Mouse (Mus musculus) liver, embryonic 14.5 days (tissue): ENCODE results near the gene Smim4. TPM values are rescaled to one million over a fixed set of nuclear protein-coding genes. Genes with fewer than 3 reads are reported as not detected.

Source experiments
- ATAC-seq: fragments of 200-750 bp; cut with Nextera tagmentation; 2 replicates; pipeline ENCODE4 v1.8.0; 2017; ENCODE audit warnings: moderate number of reproducible peaks, mild to moderate bottlenecking, moderate library complexity; ENCODE audit not compliant: insufficient read depth
- DNase-seq, 3 experiments: peaks; one replicate each; pipeline ENCODE4 v3.0.0-alpha.2; 2012 to 2013; ENCODE audit warnings: low read depth in 3 of 3, low spot score in 3 of 3
- H3K27ac ChIP-seq: fragments of 300-500 bp; sonication (generic); 2 replicates; pipeline ENCODE4 v1.5.1; 2014; ENCODE audit warnings: moderate library complexity, mild to moderate bottlenecking, control low read depth, inconsistent platforms
- H3K27me3 ChIP-seq: fragments of 300-500 bp; sonication (generic); 2 replicates; pipeline ENCODE4 v1.6.1; 2014; ENCODE audit warnings: mild to moderate bottlenecking, low read length, moderate library complexity; ENCODE audit not compliant: control insufficient read depth, insufficient read depth
- H3K36me3 ChIP-seq: fragments of 300-500 bp; sonication (generic); replicated peaks from 2 replicates; pipeline ENCODE4 v1.6.1; 2014; ENCODE audit warnings: low read depth; ENCODE audit not compliant: control insufficient read depth, insufficient read depth
- H3K4me1 ChIP-seq, 2 experiments: fragments of 200-500 bp in 1 of 2; fragments of 300-500 bp in 1 of 2; sonication (generic) in 1 of 2; replicated peaks; 2 replicates each; pipeline ENCODE4 v1.6.1; 2012 to 2014; ENCODE audit warnings: antibody characterized with exemption in 1 of 2, inconsistent platforms in 1 of 2, low read length in 1 of 2; ENCODE audit not compliant: control insufficient read depth in 2 of 2, insufficient read depth in 2 of 2
- H3K4me2 ChIP-seq: fragments of 300-500 bp; sonication (generic); 2 replicates; pipeline ENCODE4 v1.6.1; 2014; ENCODE audit warnings: low read depth, mild to moderate bottlenecking, control low read depth, moderate library complexity
- H3K4me3 ChIP-seq, 2 experiments: fragments of 200-500 bp in 1 of 2; fragments of 300-500 bp in 1 of 2; sonication (generic) in 1 of 2; 2 replicates each; pipeline ENCODE4 v1.5.1; 2012 to 2014; ENCODE audit warnings: low read depth in 2 of 2, low read length in 2 of 2, mild to moderate bottlenecking in 2 of 2, control low read depth in 1 of 2, inconsistent platforms in 1 of 2, moderate library complexity in 1 of 2; ENCODE audit not compliant: insufficient read depth in 1 of 2
- H3K9ac ChIP-seq: fragments of 300-500 bp; sonication (generic); replicated peaks from 2 replicates; pipeline ENCODE4 v1.6.1; 2014; ENCODE audit warnings: mild to moderate bottlenecking, control low read depth, moderate library complexity
- H3K9me3 ChIP-seq: fragments of 300-500 bp; sonication (generic); 2 replicates; pipeline ENCODE4 v1.6.1; 2016; ENCODE audit warnings: low read length, mixed read lengths; ENCODE audit not compliant: control insufficient read depth
- CTCF ChIP-seq: IDR thresholded peaks from 2 replicates; pipeline ENCODE4 v1.5.1; 2016; ENCODE audit warnings: antibody characterized with exemption, low read depth, control low read depth
- EP300 ChIP-seq: IDR thresholded peaks from 2 replicates; pipeline ENCODE4 v1.6.1; 2016; ENCODE audit warnings: antibody characterized with exemption, low read depth
- WGBS: fragments of 180-500 bp; shearing (Covaris S2); extraction: QIAGEN DNeasy Blood & Tissue Kit; methylation state at CpG from one replicate; pipeline ENCODE4 v1.1.7; 2014; ENCODE audit not compliant: insufficient replicate concordance; 5-methylcytosine and 5-hydroxymethylcytosine counted together
- polyA plus RNA-seq, 2 experiments: library from polyadenylated mRNA; depleted of rRNA in 1 of 2; stranded (reverse) in 1 of 2; unstranded in 1 of 2; fragments of >200 nt; fragmentation: Nextera tagmentation in 1 of 2; extraction: Ambion mirVana in 1 of 2; gene quantifications; 2 replicates each; pipeline versions ENCODE4 v1.2.1 to v1.2.3; 2012 to 2014

Smim4 gene
- polyA plus RNA-seq, 2 experiments: 26.7 to 81.7 TPM

GRCm38 (mm10) chr14:31137281-31137595 lies 8.5 kb upstream of the Smim4 start:
- no peaks in the 10 kb centered on the region for H3K27me3 ChIP-seq
- no peak for ATAC-seq
- peaks cover 37% of the 10 kb centered on the region for H3K36me3 ChIP-seq
- H3K27ac ChIP-seq: no peak overlapping the region
- peaks cover 9 to 13% of the 10 kb centered on the region in 2 experiments for H3K4me1 ChIP-seq
- H3K4me3 ChIP-seq: no peak overlapping the region
- no peak for DNase-seq
- no peak overlapping the region for H3K9ac ChIP-seq
- no peak overlapping the region for H3K4me2 ChIP-seq
- WGBS: 78% methylated on average over 10 of the region's 10 CpGs
- TF ChIP-seq CTCF (no peak), EP300 (no peak)
- H3K9me3 ChIP-seq: no peaks in the 10 kb centered on the region

GRCm38 (mm10) chr14:31136411-31137280 lies 7.9 kb upstream of the Smim4 start:
- H3K36me3 ChIP-seq: peaks cover 37% of the 10 kb centered on the region
- no peak for DNase-seq
- WGBS: 80% methylated on average over 26 of the region's 26 CpGs

GRCm38 (mm10) chr14:31135495-31136410 lies 7.0 kb upstream of the Smim4 start:
- DNase-seq (no peak), ATAC-seq (no peak)
- H3K4me3 ChIP-seq: no peak overlapping the region
- no peak overlapping the region for H3K27ac ChIP-seq
- H3K36me3 ChIP-seq: peaks cover 37% of the 10 kb centered on the region
- peaks cover 10 to 18% of the 10 kb centered on the region in 2 experiments for H3K4me1 ChIP-seq
- H3K9ac ChIP-seq: no peak overlapping the region
- WGBS: 89% methylated on average over 34 of the region's 34 CpGs
- H3K27me3 ChIP-seq: no peaks in the 10 kb centered on the region
- no peak overlapping the region for H3K4me2 ChIP-seq
- no peak for TF ChIP-seq EP300
- no peak for TF ChIP-seq CTCF
- H3K9me3 ChIP-seq: no peaks in the 10 kb centered on the region

More at GRCm38 (mm10) chr14:31136411-31137280, 7.9 kb upstream of the Smim4 start:
- ATAC-seq: no peak
- H3K9me3 ChIP-seq: no peaks in the 10 kb centered on the region
- no peak for TF ChIP-seq CTCF
- no peak for TF ChIP-seq EP300
- H3K4me1 ChIP-seq: peaks cover 10 to 18% of the 10 kb centered on the region in 2 experiments
- no peak overlapping the region for H3K27ac ChIP-seq
- H3K4me2 ChIP-seq: no peak overlapping the region
- H3K4me3 ChIP-seq: no peak overlapping the region
- H3K9ac ChIP-seq: no peak overlapping the region
- no peaks in the 10 kb centered on the region for H3K27me3 ChIP-seq

GRCm38 (mm10) chr14:31134015-31135000 lies 5.6 kb upstream of the Smim4 start:
- no peak for ATAC-seq
- H3K27ac ChIP-seq: no peak overlapping the region
- H3K27me3 ChIP-seq: no peaks in the 10 kb centered on the region
- H3K9me3 ChIP-seq: no peaks in the 10 kb centered on the region
- H3K9ac ChIP-seq: no peak overlapping the region
- no peak overlapping the region for H3K4me2 ChIP-seq
- peaks cover 19 to 27% of the 10 kb centered on the region in 2 experiments for H3K4me1 ChIP-seq
- H3K4me3 ChIP-seq: no peak overlapping the region
- DNase-seq: no peak
- TF ChIP-seq CTCF (no peak), EP300 (no peak)
- peaks cover 30% of the 10 kb centered on the region for H3K36me3 ChIP-seq
- WGBS: 82% methylated on average over 25 of the region's 25 CpGs
